Mouse (Mus musculus) MEL-GATA-1-ER (cell line): ENCODE results near the gene Arhgap17.
A peak's percentile ranks its signal among the peaks of the same experiment; 100 is the strongest.

Source experiments
- DNase-seq: peaks from one replicate; pipeline ENCODE4 v3.0.0-alpha.2; 2012; ENCODE audit warnings: low read depth; ENCODE audit errors: extremely low read depth

Arhgap17 gene

DNA sequence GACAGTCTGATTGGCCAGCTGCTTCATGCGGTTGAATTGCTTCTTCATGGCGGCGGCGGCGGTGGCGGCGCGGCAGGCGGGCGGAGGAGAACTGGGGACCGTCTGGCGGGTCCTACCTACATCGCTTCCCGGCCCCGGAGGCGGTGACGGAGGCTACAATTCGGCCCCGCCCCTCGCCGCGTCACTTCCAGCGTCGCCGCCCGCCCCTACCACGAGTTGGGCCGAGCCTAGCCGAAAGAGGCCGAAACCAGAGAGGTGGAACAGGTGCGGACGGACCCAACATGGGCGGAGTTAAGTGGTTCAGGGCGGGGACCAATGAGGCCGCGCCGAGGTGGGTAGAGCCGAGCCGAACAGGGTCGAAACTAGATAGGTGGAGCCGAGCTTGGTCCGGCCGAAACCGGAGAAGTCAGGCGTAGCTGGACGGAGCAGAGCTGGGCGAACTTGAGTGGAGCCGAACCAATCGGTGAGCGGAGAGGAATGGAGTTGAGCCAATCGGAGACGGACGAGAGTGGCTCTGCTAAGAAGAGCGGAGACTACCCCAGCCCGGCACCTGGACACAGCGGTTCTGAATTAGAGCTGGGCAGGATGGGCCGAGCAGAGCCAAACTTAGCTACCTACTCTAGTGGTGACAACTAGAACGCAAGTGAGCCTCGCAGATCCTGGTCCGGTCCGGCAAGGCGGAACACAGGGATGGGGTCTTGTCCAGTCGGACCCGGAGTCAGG is at the start of gene Arhgap17, which contains the start of gene Lcmt1:
Arhgap17 (minus strand) TSS at position 157 of the 723 bp plus-strand sequence.
Lcmt1 (plus strand) TSS at position 26 of the 723 bp plus-strand sequence.
- peak; percentile 79 for DNase-seq

DNA sequence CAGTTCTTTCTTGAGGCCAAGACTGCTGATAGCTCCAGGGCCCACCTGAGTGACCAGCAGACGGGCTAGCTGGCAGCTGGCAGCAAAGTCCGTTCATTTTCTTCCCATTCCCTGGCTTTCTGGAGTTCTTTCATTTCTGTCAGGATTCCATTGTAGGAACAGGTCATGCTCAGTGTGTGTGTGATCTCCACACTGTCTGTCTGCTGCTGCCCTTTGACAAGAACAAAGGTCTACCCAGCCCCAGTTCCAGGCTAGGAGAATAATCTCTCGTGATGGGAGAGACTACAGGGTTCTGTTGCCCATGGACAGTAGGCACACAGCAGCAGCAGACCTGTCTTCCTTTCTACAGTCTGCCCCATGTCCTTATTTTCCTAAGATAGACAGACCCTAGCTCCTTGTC is 47.9 kb upstream of the Arhgap17 start:
- no peak for DNase-seq

DNA sequence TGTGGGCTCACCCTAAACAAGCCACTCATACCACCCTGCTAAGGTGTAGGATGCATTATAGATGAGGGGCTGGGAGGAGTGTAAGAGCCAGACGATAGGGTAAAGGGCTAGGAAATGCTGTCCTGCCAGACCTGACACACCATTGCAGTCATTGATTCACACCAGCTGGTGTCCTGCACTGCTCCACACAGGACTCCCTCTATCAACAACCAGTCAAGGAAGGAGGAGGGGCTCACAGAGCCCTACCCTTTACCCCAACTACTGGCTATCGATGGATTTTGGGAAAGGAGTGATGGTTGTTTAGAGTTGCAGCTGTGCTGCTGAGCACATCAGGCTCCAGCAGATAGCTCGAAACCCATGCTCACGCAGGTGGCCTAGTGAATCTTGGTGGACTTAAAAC is 47.1 kb upstream of the Arhgap17 start:
- DNase-seq = no peak

DNA sequence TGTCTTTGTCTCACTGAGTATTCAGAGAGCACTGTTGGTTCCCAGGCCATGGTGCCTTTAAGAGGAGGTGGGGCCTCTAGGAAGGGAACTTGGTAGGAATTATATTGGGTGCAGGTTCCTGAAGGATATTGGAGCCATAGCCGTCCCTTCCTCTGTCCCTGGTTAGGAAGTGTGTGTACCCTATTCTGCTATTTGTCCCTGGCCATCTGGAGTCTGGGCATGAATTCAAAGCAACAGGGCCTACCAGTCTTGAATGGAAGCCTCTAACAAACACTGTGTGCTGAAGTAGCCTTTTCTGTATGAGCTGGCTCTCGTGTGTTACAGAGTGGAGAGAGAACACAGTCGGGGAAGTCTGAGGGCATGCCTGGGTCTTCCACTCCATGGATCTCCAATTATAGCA is 42.4 kb upstream of the Arhgap17 start:
- no peak for DNase-seq

DNA sequence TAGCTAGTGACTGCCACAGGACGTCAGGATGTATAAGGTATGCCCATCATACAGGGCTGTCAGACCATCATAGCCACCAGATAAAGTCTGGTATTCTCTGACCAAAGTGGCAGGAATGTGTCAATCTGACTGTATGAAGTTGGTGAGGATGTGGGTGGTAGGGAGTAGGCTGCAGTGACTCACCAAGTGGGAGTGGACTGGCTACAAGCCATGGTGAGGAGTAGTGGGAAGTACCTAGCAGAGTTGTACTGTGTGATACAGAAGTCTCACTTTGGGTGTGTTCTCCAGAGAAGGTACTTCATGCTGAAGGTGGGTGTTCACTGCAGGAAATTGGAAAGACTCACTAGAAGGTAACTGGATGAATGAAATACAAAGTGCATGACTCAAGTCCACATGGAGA is 41.4 kb upstream of the Arhgap17 start:
- no peak for DNase-seq

DNA sequence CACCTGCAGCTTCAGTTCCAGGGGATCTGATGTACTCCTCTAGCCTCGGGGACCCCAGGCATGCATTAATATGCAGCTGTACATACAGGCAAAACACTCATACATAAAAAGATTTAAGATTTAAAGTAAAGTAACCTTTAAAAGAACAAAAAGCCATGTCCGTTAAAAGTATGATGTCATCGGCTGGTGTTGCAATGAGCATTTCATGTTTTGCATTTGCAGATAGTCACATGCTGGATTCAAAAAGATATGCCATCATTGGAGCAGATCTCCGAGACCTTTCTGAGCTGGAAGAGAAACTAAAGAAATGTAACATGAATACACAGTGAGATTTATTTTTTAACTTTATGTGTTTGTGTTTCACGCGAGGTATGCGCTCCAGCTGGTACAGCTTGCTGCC is 40.8 kb upstream of the Arhgap17 start:
- no peak for DNase-seq

DNA sequence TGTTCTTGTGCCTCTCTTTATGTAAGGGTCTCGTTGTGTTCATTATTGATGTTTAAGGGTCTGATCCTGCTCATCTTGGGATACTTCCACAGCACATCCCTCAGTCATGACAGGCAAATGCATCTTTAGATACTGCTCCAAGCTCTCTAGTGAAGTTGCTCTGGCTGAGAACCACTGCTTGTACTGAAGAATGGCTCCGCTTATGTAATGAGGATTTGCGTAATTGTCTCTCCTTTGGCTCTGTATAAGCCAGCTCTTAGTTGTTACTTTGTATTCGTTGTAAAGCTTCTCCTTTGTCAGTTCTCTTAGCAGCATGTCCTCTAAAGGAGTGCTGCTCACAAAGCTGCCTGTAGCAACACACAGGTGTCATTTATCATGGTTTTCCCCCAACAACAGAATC is 37.3 kb upstream of the Arhgap17 start:
- DNase-seq = no peak

DNA sequence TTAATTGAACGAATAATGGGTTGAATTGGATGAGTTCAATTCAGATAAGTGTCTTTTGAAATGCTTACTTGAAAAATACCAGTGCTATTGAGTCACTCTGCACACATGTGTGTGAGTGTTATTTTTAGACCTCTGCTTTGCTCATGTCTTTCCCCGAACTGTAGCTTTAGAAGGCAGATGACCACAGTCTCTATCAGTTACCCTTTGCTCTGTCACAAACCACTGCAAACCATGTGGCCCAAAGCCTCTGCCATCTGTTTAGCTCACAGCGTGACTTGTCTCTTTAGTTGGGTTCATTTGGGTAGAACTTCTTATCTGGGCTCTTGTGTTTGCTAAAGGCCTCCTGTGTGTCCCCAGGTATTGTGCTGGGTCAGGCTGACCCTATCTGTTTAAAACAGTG is 35.9 kb upstream of the Arhgap17 start:
- DNase-seq = no peak

DNA sequence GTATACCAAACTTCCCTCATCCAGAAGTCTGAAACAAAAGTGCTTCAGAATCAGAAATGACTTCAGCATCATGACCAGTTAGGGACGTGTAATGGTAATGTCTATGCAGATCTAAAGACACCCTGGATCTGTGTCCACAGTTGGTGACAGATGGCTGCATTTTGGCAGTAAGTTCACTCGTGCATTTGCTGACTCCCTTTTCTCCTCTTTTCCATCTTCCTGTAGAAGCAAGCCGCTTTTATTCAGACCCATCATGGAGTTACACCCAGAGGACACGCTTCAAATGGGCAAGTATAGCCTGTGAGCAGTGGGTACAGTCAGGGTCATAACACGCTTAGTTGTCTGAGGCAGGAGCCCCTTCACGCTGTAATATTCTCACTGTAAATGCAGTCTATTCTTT is 34.5 kb upstream of the Arhgap17 start:
- DNase-seq = no peak

DNA sequence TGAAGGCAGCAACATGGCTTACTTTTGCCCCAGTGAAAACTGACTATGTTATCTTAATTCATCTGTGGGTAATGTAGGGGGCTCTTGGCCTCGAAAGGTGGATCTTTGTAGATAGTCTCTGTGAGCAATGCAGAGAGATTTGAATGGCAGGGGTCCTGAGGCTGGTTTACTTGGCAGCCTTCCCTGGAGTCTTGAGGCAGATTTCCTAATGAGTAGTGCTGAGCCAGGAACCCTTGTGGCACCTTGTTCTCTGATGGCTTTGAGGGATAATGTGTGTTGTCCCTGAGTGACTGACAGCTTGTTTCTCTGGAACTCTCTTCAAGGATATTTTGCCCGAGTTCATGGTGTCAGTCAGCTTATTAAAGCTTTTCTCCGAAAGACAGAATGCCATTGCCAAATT is 31.4 kb upstream of the Arhgap17 start:
- DNase-seq = no peak

DNA sequence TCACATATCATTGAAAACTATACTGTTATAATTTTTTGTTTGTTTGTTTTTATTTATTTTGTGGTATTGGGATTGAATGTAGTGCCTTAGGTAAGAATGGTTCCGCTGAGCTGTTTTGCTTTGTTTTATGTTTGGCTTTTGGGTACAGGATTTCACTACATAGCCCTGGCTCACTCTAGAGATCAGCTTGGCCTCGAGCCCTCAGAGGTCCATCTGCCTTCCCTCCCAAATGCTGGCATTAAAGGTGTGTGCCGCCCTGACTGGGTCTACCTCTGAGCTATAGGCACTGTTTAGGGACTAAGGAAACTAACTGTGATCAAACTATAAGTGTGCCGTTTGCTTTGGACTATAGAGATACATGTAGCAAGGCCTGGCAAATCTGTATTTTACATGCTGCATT is 29.6 kb upstream of the Arhgap17 start:
- no peak for DNase-seq

DNA sequence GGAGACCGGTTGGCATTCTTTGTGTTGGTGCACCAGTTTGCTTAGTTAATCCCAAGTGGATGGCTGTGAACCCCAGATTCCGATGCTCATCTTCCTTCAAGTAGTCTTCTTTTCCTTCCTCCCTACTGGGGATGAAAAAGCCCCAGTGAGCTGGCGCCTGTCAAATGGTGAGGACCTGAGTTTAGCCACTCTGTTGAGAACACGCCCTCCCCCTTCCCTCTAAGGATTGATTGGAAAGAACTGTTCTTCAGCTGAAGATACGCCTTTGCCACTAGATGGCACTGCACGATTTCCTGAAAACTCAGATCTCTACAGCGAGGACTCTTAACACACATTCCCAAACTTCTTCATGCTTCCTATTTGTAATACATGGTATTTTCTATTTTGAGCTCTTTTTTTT is 29.1 kb upstream of the Arhgap17 start:
- DNase-seq = peak; percentile 18

DNA sequence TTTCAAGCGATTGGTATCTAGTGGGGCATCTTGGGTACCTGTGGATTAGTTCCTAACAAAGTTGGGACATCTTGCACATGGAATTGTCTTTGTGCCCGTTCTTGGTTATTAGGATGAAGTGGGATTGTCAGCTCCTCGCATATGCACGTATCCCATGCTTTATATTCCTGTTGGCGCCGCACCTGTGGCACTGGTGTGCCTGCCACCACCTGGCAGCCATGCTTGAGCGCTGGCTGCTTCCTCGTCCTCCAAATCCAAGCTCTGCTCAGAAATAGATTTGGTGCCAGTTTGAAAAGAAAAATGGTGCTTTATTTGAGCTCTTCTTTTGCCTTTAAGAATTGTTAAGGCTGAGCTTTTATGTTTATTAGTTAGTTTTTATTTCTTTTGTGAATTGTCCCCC is 28.2 kb upstream of the Arhgap17 start:
- DNase-seq = no peak

DNA sequence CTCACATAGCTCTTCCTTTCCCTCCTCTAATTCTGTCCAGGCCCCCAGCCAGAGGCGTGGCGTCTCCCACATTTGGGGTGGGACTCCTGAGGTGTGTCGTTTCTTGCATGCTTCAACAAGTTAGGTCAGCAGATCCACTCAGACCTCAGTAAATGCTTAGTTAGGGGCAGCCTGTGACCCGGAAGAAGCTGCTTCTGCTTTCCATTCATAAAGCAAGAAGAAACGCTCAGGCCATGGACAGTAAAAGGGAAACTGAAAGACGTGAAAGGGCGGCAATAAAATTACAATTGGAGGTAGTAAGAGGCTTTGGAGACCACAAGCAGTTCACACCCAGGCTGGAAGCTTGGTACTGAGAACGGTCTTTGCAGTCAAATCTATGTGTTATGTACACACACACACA is 27.7 kb upstream of the Arhgap17 start:
- no peak for DNase-seq

DNA sequence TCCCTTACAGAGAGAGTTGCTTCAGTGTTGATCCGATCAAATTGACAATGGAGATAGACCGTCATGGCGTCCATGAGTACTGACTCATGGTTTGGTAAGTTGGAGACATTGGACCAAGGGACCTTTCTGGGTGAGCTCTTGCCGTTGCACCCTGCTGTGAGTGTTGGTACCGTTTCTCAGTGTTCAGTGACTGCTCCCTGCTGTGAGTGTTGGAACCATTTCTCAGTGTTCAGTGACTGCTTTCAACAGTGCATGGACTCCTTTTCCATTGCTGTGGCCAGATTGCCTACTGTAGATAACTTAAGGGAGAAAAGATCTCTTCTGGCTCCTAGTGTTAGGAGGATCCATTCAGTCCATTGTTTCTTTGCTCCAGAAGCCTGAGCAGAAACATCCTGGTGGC is 27.2 kb upstream of the Arhgap17 start:
- no peak for DNase-seq

DNA sequence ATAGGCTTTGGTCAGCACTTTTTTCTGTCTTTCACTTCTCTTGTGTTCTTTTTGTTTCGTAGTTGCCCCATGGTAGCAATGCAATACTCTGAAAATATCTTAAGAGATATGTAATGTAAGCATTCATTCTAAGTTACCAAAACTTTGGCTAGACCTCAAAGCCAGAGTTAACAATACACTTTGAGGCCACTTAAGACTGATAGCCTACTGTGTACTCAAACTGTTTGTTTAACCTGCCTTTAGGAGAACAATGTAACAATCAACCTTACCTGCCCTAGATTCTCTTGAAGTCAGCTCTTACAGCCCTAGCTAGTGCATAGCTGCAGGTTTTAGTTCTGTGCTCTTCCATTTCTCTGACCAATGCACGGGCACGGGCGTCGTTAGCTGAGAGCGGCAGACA is 24.6 kb upstream of the Arhgap17 start:
- DNase-seq = no peak

DNA sequence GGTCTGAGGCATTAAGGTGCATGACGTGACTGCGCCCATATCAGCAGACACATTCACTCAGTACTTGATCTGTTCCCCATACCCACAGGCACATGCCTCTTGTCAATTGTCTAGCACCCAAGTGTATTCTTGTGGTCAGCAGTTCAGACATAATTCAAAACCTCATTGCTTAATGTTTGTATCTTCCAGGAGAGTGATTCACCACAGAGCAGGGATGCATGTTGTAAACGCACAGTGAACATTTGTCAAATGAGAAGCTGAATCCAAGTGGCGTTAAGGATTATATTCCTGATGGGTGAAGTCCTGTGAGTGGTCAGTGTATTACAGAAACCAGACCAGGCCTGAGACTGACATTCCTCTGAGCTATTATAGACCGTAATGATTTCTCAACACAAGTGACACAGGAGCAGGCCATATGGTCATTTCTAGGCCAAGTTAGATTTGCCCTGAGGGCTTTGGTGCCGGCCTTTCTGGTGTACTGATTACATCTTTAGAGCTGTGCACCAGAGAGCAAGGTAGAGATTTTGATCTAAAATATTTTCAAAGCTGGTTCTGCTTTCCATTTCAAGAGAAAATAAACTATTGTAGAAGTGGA is 20.1 kb upstream of the Arhgap17 start:
- no peak for DNase-seq

DNA sequence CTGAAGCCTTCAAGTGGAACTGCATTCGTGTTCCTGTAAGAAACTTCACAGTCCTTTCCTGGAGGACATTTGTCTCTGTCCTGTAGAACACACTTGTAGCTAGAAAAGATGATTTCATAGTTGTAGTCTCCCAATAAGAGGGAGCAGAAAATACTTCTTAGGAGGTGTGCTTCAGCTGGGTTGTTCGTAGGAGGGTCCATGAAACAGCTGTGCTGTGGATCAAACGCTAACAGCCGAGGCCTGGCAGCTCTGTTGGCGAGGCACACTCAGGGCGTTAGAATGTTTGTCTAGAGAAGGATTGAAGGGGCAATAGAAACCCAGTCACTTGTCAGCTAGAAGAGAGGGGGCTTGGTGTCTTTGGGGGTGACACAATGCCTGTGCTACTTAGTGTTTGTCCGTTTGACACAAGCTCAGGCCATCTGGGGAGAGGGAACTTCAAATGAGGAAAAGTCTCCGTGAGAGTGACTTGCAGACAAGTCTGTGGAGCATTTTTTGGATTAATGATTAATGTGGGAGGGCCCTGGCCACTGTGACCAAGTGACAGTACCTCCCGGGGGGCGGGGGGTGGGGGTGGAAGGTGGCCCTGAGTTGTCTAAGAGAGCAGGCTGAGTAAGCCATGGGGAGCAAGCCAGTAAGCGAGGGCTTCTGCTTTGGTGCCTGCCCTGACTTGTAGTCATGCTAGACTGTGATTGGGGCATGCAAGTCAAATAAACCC is 16.1 kb upstream of the Arhgap17 start:
- DNase-seq = no peak

DNA sequence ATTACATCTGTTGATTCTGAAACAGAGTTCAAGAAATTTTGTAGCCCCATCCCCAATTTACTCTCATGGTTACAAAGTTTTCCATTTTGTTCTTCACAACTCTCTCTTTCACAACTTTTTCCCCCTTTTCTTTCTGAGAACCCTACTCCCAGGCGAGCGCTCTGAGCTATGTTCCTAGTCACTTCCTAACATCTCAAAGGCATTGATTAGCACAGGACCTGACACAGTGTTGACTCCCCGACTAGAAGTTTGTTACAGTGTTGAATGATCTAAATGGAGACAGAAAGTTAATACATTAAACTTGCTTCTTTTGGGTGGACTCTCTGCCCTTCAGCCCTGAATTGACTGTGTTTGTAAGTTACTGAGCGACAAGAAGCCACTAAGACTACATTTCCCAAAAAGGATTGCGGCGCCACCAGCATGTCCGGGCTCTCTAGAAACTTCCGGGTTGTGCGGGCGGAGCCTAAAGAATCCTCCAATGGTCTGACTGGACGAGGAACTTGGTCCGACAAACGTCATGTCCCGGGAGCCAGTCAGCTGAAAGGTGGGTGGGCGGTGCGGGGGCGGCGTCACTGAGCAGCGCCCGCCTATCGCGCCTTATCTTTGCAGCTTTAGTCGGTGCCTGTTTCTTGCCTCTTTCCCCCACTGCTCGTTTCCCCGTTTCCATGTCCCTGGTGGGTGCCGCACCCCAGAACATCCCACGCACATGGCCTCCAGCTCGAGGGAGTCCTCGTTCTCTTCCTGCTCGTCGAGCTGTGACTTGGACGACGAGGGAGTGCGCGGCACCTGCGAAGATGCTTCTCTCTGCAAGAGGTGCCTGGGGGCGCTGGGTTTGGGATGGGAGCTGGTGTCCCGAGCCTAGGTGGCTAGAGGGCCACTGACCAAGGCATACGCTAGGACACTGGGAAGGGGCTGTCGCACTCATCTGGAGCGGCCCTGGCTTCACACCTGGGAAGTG is 8.0 kb upstream of the Arhgap17 start:
- peak; percentile 98 for DNase-seq

DNA sequence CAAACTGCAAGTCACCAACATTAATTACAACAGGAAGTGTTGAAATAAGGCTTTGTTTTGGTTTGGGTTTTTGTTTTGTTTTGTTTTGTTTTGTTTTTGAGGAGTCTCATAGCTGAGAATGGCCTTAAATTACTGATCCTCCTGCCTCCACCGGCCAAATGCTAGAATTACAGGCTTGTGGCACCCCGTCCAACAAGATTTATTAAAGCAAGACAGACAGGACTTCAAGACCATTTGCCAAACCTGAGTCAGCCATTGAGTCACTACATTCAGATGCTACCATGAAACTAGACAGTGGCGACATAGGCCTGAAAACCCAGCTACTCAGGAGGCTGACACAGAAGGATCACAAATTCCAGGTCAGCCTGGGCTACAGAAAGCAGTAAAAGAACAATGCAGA is 1.8 kb upstream of the Arhgap17 start:
- no peak for DNase-seq

DNA sequence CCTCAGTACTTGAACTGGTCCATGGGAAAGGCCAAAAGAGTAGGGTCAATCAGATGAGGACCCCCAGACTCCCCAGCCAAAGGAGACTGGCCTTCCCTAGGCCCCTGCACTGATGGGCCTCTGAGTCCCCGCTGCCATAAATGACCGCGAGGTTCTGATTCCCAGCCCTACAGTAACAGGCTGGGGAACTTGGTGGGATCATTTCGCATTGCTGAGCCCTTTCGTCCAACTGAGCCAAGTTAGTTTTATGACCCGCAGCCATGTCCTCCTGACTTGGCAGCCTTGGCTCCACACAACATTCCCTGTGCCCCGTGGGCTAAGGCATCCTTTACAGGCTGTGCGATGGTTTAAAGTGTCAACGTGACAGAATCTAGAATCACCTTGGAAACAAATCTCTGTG is 985 bp upstream of the Arhgap17 start:
- DNase-seq = no peak
